Mouse (Mus musculus) MEL (cell line): Measurements from ENCODE around the gene Foxp3.
A peak's percentile ranks its signal among the peaks of the same experiment; 100 is the strongest.

Source experiments
- CHD1 ChIP-seq: IDR thresholded peaks from 2 replicates; pipeline ENCODE4 v1.6.1; 2012; ENCODE audit warnings: low read depth, mild to moderate bottlenecking, inconsistent platforms, low read length, improper control_type of control experiment
- CTCF ChIP-seq, 3 experiments: IDR thresholded peaks in 2 of 3; conservative IDR thresholded peaks in 1 of 3; 2 replicates each; pipeline ENCODE4 v1.5.1; 2011 to 2012; ENCODE audit warnings: low read length in 3 of 3, low read depth in 2 of 3, mild to moderate bottlenecking in 2 of 3, improper control_type of control experiment in 1 of 3, inconsistent platforms in 1 of 3, mixed read lengths in 1 of 3, moderate library complexity in 1 of 3; ENCODE audit not compliant: control insufficient read depth in 1 of 3, insufficient read depth in 1 of 3, poor library complexity in 1 of 3, severe bottlenecking in 1 of 3
- MEF2A ChIP-seq: IDR thresholded peaks from 2 replicates; pipeline ENCODE4 v1.6.1; 2014; ENCODE audit warnings: low read depth, mild to moderate bottlenecking, inconsistent platforms, low read length, improper control_type of control experiment; ENCODE audit not compliant: poor library complexity, insufficient replicate concordance, severe bottlenecking; ENCODE audit errors: extremely low read depth
- MYB ChIP-seq: IDR thresholded peaks from 2 replicates; pipeline ENCODE4 v1.6.1; 2011; ENCODE audit warnings: mild to moderate bottlenecking, low read depth, low read length, improper control_type of control experiment
- POLR2A ChIP-seq, 2 experiments: IDR thresholded peaks; 2 replicates each; pipeline ENCODE4 v1.6.1; 2011 to 2012; ENCODE audit warnings: low read length in 2 of 2, mild to moderate bottlenecking in 2 of 2, control low read depth in 1 of 2, improper control_type of control experiment in 1 of 2, low read depth in 1 of 2, moderate library complexity in 1 of 2; ENCODE audit not compliant: control insufficient read depth in 1 of 2, insufficient read depth in 1 of 2, poor library complexity in 1 of 2
- POLR2AphosphoS5 ChIP-seq: IDR thresholded peaks from 2 replicates; pipeline ENCODE4 v1.6.1; 2012; ENCODE audit warnings: low read depth, borderline replicate concordance, mild to moderate bottlenecking, inconsistent platforms, low read length, moderate library complexity, mixed read lengths
- RAD21 ChIP-seq: IDR thresholded peaks from 2 replicates; pipeline ENCODE4 v1.6.1; 2011; ENCODE audit warnings: mild to moderate bottlenecking, low read depth, low read length, improper control_type of control experiment
- ZKSCAN1 ChIP-seq: IDR thresholded peaks from 2 replicates; pipeline ENCODE4 v1.6.1; 2012; ENCODE audit warnings: low read depth, mild to moderate bottlenecking, inconsistent platforms, low read length, improper control_type of control experiment, moderate library complexity

- TF ChIP-seq POLR2A (IDR thresholded peaks at IDR 0.05; ENCODE audit: control insufficient read depth in 1 of 2, insufficient read depth in 1 of 2, low read depth in 1 of 2, low read length in 2 of 2, poor library complexity in 1 of 2) (peak in 1 of 2 experiments; percentile 75; a peak in 2 of 4 replicates), ZKSCAN1 (no peak), CTCF (IDR thresholded peaks at IDR 0.05 in 2 of 3, conservative IDR thresholded peaks at IDR 0.05 in 1 of 3; ENCODE audit: control insufficient read depth in 1 of 3, insufficient read depth in 1 of 3, low read depth in 2 of 3, low read length in 3 of 3, poor library complexity in 1 of 3, severe bottlenecking in 1 of 3) (no peak), RAD21 (no peak), POLR2AphosphoS5 (no peak), MYB (no peak), CHD1 (no peak), MEF2A (no peak)
These were observed 31.6 kb downstream of the Foxp3 start, which contains the start of gene Ccdc22 for GRCm38 (mm10) chrX:7604879-7605574.
